Comparison of ENCODE assay signal across 21 mouse cellular contexts in the genomic region with DNA sequence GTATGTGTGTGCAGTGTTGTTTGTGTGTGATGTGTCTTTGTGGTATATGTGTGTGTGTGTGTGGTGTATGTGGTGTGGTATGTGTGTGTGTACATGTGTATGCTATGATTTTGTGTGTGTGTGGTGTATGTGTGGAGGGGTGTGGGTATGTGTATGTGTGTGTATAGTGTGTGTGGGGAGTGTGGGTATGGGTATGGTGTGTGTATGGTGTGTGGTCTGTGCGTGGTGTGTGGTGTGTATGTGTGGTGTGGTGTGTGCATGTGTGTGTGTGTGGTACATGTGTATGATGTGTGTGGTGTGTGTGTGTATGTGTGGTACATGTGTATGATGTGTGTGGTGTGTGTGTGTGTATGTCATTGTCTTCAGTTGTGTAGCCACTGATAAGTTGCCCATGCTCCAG.
DNase-seq lines count a peak whose midpoint lies in the region; ATAC-seq and TF ChIP-seq lines count a peak whose summit lies in the region.
"Had no signal": no experiment of that assay in that cellular context is flagged by ENCODE, and none has a peak within 500 bp of the region (broad histone marks: within the 10 kb centered on the region; RNA-seq: fewer than 3 reads in every experiment).

No protein-coding gene starts in this region.

- H3K36me3 ChIP-seq in embryonic facial prominence, embryonic 11.5 days (replicated peaks; ENCODE audit: control insufficient read depth, insufficient read depth, low read depth, low read length), result no peaks in the 10 kb centered on the region
- no peaks in the 10 kb centered on the region for H3K36me3 ChIP-seq in embryonic facial prominence, embryonic 10.5 days (replicated peaks)
- H3K36me3 ChIP-seq in liver, embryonic 11.5 days (ENCODE audit: control insufficient read depth, insufficient read depth, low read length), result no peaks in the 10 kb centered on the region
- no peaks in the 10 kb centered on the region for H3K36me3 ChIP-seq in G1E (replicated peaks)
- no peaks in the 10 kb centered on the region for H3K36me3 ChIP-seq in midbrain, embryonic 13.5 days
- H3K36me3 ChIP-seq: heart, embryonic 12.5 days; hindbrain, embryonic 12.5 days; limb, embryonic 13.5 days; liver, embryonic 15.5 days had no signal

- no peak overlapping the region for H3K4me3 ChIP-seq in embryonic facial prominence, embryonic 11.5 days (ENCODE audit: low read depth, low read length)
- no peak overlapping the region for H3K4me3 ChIP-seq in embryonic facial prominence, embryonic 10.5 days
- no peak overlapping the region for H3K4me3 ChIP-seq in liver, embryonic 11.5 days (ENCODE audit: low read depth, low read length)
- peak overlapping the region; percentile 28; the same call in 1 of the 2 replicates for H3K4me3 ChIP-seq in G1E (ENCODE audit: low read depth, low read length)
- H3K4me3 ChIP-seq in midbrain, embryonic 13.5 days (replicated peaks), result no peak overlapping the region
- H3K4me3 ChIP-seq: heart, embryonic 12.5 days; hindbrain, embryonic 12.5 days; limb, embryonic 13.5 days; liver, embryonic 15.5 days had no signal

- TF ChIP-seq CTCF in G1E (IDR thresholded peaks at IDR 0.05; ENCODE audit: low read depth, low read length), result no peak

- 93% methylated on average over 1 of the region's 1 CpGs for WGBS in embryonic facial prominence, embryonic 11.5 days
- WGBS in embryonic facial prominence, embryonic 10.5 days, result 86% methylated on average over 1 of the region's 1 CpGs
- 76% methylated on average over 1 of the region's 1 CpGs for WGBS in liver, embryonic 11.5 days
- WGBS in midbrain, embryonic 13.5 days, result 92% methylated on average over 1 of the region's 1 CpGs

- H3K27ac ChIP-seq in embryonic facial prominence, embryonic 11.5 days (replicated peaks; ENCODE audit: low read depth, low read length), result no peak overlapping the region
- no peak overlapping the region for H3K27ac ChIP-seq in embryonic facial prominence, embryonic 10.5 days (replicated peaks)
- H3K27ac ChIP-seq in liver, embryonic 11.5 days (ENCODE audit: low read depth, low read length), result no peak overlapping the region
- H3K27ac ChIP-seq in midbrain, embryonic 13.5 days, result no peak overlapping the region
- H3K27ac ChIP-seq: hindbrain, embryonic 12.5 days; kidney, postnatal 0 days; limb, embryonic 13.5 days; liver, embryonic 15.5 days; macrophage had no signal

- no peak overlapping the region for H3K4me2 ChIP-seq in embryonic facial prominence, embryonic 11.5 days (ENCODE audit: low read depth, low read length)
- H3K4me2 ChIP-seq in liver, embryonic 11.5 days, result no peak overlapping the region
- no peak overlapping the region for H3K4me2 ChIP-seq in midbrain, embryonic 13.5 days (replicated peaks)
- H3K4me2 ChIP-seq: heart, embryonic 12.5 days; hindbrain, embryonic 12.5 days; limb, embryonic 13.5 days; liver, embryonic 15.5 days had no signal

- no peak for DNase-seq in embryonic facial prominence, embryonic 11.5 days (ENCODE audit: low spot score)
- DNase-seq in embryonic facial prominence, embryonic 10.5 days (ENCODE audit: low spot score), result no peak
- DNase-seq in liver, embryonic 11.5 days (ENCODE audit: low spot score), result no peak
- DNase-seq in liver, result no peak
- DNase-seq in G1E (ENCODE audit: low spot score), result no peak
- DNase-seq in ovary, postnatal 14 days (ENCODE audit: low spot score), result no peak
- DNase-seq in ovary, adult 18-20 months (ENCODE audit: low spot score), result no peak
- DNase-seq: adrenal gland, postnatal 25 days; cerebellum, postnatal 10 days; gastrocnemius, postnatal 14 days; heart, adult 18-20 months; right cerebral cortex, postnatal 14 days had no signal

- no peaks in the 10 kb centered on the region for H3K27me3 ChIP-seq in embryonic facial prominence, embryonic 11.5 days (ENCODE audit: control insufficient read depth, insufficient read depth, low read length)
- no peaks in the 10 kb centered on the region for H3K27me3 ChIP-seq in embryonic facial prominence, embryonic 10.5 days (replicated peaks; ENCODE audit: low read depth, poor library complexity, severe bottlenecking)
- no peaks in the 10 kb centered on the region; the same call in 1 of the 2 replicates for H3K27me3 ChIP-seq in liver, embryonic 11.5 days (replicated peaks; ENCODE audit: control insufficient read depth, insufficient read depth, low read length)
- no peaks in the 10 kb centered on the region for H3K27me3 ChIP-seq in G1E (ENCODE audit: insufficient read depth, low read length)
- H3K27me3 ChIP-seq in midbrain, embryonic 13.5 days, result no peaks in the 10 kb centered on the region
- H3K27me3 ChIP-seq: heart, embryonic 12.5 days; hindbrain, embryonic 12.5 days; limb, embryonic 13.5 days; liver, embryonic 15.5 days had no signal

- no peaks in the 10 kb centered on the region for H3K4me1 ChIP-seq in embryonic facial prominence, embryonic 11.5 days (ENCODE audit: control insufficient read depth, insufficient read depth, low read length)
- no peaks in the 10 kb centered on the region for H3K4me1 ChIP-seq in embryonic facial prominence, embryonic 10.5 days
- no peaks in the 10 kb centered on the region for H3K4me1 ChIP-seq in liver, embryonic 11.5 days (replicated peaks; ENCODE audit: control insufficient read depth, insufficient read depth, low read length)
- H3K4me1 ChIP-seq in G1E (ENCODE audit: insufficient read depth, low read depth, low read length), result no peaks in the 10 kb centered on the region
- H3K4me1 ChIP-seq in midbrain, embryonic 13.5 days (replicated peaks), result no peaks in the 10 kb centered on the region
- H3K4me1 ChIP-seq: heart, embryonic 12.5 days; hindbrain, embryonic 12.5 days; limb, embryonic 13.5 days; liver, embryonic 15.5 days had no signal

- no peak overlapping the region for H3K9ac ChIP-seq in embryonic facial prominence, embryonic 11.5 days (replicated peaks; ENCODE audit: low read length)
- no peak overlapping the region for H3K9ac ChIP-seq in liver, embryonic 11.5 days (ENCODE audit: low read depth, low read length)
- H3K9ac ChIP-seq in midbrain, embryonic 13.5 days (replicated peaks), result no peak overlapping the region
- H3K9ac ChIP-seq: heart, embryonic 12.5 days; hindbrain, embryonic 12.5 days; limb, embryonic 13.5 days; liver, embryonic 15.5 days had no signal

- ATAC-seq in embryonic facial prominence, embryonic 11.5 days (replicated peaks; ENCODE audit: insufficient number of reproducible peaks, low FRiP score, low TSS enrichment, low read depth), result peak; percentile 73; the same call in 1 of the 2 replicates
- ATAC-seq in liver, embryonic 11.5 days (replicated peaks; ENCODE audit: low FRiP score), result peak; percentile 29
- no peak for ATAC-seq in G1E (ENCODE audit: extremely low read depth, insufficient number of reproducible peaks, low FRiP score, poor library complexity, severe bottlenecking)
- 0 out of 2 replicates have a peak, but pooled peaks have one; percentile 24 for ATAC-seq in midbrain, embryonic 13.5 days
- ATAC-seq: forebrain, embryonic 16.5 days; intestine, postnatal 0 days had no signal

- no peaks in the 10 kb centered on the region for H3K9me3 ChIP-seq in embryonic facial prominence, embryonic 11.5 days (replicated peaks; ENCODE audit: control insufficient read depth, low read length)
- no peaks in the 10 kb centered on the region for H3K9me3 ChIP-seq in embryonic facial prominence, embryonic 10.5 days
- no peaks in the 10 kb centered on the region for H3K9me3 ChIP-seq in liver, embryonic 11.5 days (ENCODE audit: control insufficient read depth, low read length)
- no peaks in the 10 kb centered on the region for H3K9me3 ChIP-seq in G1E (replicated peaks)
- no peaks in the 10 kb centered on the region for H3K9me3 ChIP-seq in midbrain, embryonic 13.5 days
- H3K9me3 ChIP-seq: heart, embryonic 12.5 days; hindbrain, embryonic 12.5 days; limb, embryonic 13.5 days; liver, embryonic 15.5 days had no signal
